Mouse (Mus musculus) stomach, embryonic 16.5 days (tissue): ENCODE results near the gene Tcp11l1. TPM values are rescaled to one million over a fixed set of nuclear protein-coding genes. Genes with fewer than 3 reads are reported as not detected.

Experiments used
- ATAC-seq: fragments of 200-750 bp; cut with Nextera tagmentation; 2 replicates; pipeline ENCODE4 v1.8.0; 2017; ENCODE audit warnings: moderate number of reproducible peaks, moderate TSS enrichment; ENCODE audit not compliant: insufficient read depth, low FRiP score
- H3K27ac ChIP-seq: fragments of 300-500 bp; sonication (generic); 2 replicates; pipeline ENCODE4 v1.5.1; 2014; ENCODE audit warnings: low read length
- H3K27me3 ChIP-seq: fragments of 300-500 bp; sonication (generic); 2 replicates; pipeline ENCODE4 v1.6.1; 2014; ENCODE audit warnings: low read length, control low read depth, mixed read lengths; ENCODE audit not compliant: control insufficient read depth, insufficient read depth
- H3K36me3 ChIP-seq: fragments of 300-500 bp; sonication (generic); 2 replicates; pipeline ENCODE4 v1.6.1; 2014; ENCODE audit warnings: low read length; ENCODE audit not compliant: control insufficient read depth, insufficient read depth
- H3K4me1 ChIP-seq: fragments of 300-500 bp; sonication (generic); 2 replicates; pipeline ENCODE4 v1.6.1; 2014; ENCODE audit warnings: low read length, control low read depth, mixed read lengths; ENCODE audit not compliant: control insufficient read depth, insufficient read depth
- H3K4me2 ChIP-seq: fragments of 300-500 bp; sonication (generic); 2 replicates; pipeline ENCODE4 v1.6.1; 2014; ENCODE audit warnings: low read depth, low read length, mixed read lengths
- H3K4me3 ChIP-seq: fragments of 300-500 bp; sonication (generic); replicated peaks from 2 replicates; pipeline ENCODE4 v1.5.1; 2014; ENCODE audit warnings: mild to moderate bottlenecking, low read length
- H3K9ac ChIP-seq: fragments of 300-500 bp; sonication (generic); 2 replicates; pipeline ENCODE4 v1.6.1; 2014; ENCODE audit warnings: low read length
- H3K9me3 ChIP-seq: fragments of 300-500 bp; sonication (generic); replicated peaks from 2 replicates; pipeline ENCODE4 v1.6.1; 2016; ENCODE audit warnings: low read length, control low read depth; ENCODE audit not compliant: control insufficient read depth
- WGBS: fragments of 180-500 bp; shearing (Covaris S2); extraction: QIAGEN DNeasy Blood & Tissue Kit; methylation state at CpG from one replicate; pipeline ENCODE4 v1.1.7; 2014; 5-methylcytosine and 5-hydroxymethylcytosine counted together
- polyA plus RNA-seq: library from polyadenylated mRNA; unstranded; fragments of >200 nt; fragmentation: Nextera tagmentation; extraction: Ambion mirVana; gene quantifications from 2 replicates; pipeline ENCODE4 v1.2.1, GENCODE M21; 2015

Gene Tcp11l1
- polyA plus RNA-seq, result 25.4 and 25.8 TPM in 2 replicates

DNA sequence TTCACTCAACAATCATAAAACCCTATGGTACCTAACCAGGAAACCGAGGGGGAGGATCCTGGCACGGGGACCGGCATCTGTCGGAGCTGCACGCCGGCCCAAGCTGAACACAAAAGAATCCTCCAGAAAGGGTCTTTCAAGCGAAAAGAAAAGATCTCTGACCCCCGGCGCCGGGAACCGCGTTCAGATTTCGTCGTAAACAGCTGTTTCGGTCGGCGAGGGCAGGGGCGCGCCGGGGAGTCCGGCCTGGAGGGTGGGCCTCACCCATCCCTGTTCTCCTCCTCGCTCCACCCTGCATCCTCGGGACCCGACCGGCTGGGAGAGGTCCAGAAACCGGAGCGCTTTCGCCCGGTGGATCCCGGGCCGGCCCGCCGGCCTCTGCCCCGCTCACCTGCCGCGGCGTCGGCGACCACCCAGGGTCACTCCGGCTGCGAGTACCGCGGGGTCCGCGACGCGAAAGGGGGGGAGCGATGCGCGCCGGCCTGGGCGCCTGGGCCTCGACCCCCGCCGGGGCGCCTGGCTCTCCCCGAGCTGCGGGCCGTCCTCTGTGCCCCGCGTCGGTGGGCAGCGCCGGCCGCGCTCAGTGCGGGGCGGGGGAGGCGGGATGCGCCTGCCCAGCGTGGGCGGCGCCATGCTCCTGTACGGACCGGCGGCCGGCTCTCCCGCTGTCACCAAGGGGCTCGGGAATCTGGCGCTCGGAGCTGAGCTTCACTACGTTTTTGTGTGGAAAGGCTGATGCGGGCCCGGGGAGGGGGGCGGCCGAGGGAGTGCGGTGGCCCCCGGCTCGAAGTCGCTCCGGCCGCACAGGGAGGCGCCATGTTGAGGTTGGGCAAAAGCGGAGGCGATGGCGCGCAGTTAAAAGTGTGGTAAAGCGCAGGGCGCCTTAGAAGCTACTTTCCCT, at the start of gene Tcp11l1:
TSS of gene Tcp11l1 (minus strand) at position 585 of the 901 bp plus-strand sequence.
- peak within 1 kb of the TSS; percentile 67 for H3K27ac ChIP-seq
- under 1% methylated on average over 78 of the region's 99 CpGs for WGBS
- H3K4me2 ChIP-seq, result peak within 1 kb of the TSS; percentile 74
- H3K36me3 ChIP-seq, result no peaks in the 10 kb centered on the region
- H3K9ac ChIP-seq, result peak within 1 kb of the TSS; percentile 83
- no peaks in the 10 kb centered on the region for H3K27me3 ChIP-seq
- peak; percentile 86 for ATAC-seq
- peaks cover 13% of the 10 kb centered on the region; the same call in 1 of the 2 replicates for H3K4me1 ChIP-seq
- H3K9me3 ChIP-seq, result no peaks in the 10 kb centered on the region
- H3K4me3 ChIP-seq, result peak within 1 kb of the TSS; percentile 72

DNA sequence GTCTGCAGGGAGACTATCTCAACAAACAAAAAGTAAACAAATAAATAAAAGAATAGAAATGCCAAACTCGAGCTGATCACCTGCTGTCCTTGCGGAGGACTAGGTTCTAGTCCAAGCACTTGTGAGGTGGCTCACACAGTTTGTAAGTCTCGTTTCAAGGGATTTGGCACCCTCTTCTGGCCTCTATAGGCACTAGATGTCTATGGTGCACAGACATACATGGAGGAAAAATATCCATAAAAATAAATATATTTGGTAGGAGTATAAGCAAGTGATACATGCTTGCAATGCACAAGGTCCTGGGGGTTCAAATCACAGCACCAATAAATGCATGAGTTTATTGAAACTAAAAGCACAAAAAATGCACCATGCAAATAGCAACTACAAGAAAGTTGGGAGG, 38.6 kb upstream of the Tcp11l1 start:
- Histone ChIP-seq H3K4me3 (no peak overlapping the region), H3K9me3 (no peaks in the 10 kb centered on the region)
- no peak for ATAC-seq

DNA sequence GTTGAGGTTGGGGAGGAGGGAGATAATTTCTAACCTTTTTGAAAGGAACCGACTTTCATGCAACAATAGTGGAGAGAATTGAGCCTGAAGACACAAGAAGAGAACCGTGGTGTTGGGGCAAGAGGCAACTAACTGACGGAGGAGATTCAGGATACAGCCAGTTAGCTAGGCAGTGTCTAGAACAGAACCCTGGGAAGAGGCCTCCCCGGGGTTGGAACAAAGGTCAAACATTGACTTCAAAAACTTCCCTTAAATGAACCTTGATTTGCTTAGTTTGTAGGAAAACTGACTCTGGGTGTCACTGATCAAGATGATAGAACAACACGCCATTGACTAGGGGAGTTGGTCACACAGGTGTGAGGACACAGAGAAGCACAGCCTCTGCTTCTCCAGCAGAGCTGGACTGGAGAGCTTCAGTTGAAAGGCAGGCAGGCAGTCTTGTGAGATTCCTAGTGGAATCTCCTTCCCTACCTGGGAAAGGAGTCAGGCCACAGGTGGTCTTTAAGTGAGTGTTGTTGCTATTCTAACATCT, 36.7 kb upstream of the Tcp11l1 start:
- H3K27ac ChIP-seq, result no peak overlapping the region
- WGBS, result 70% methylated on average over 5 of the region's 5 CpGs
- no peak for ATAC-seq

More for the DNA sequence above, 38.6 kb upstream of the Tcp11l1 start:
- H3K4me1 ChIP-seq, result no peaks in the 10 kb centered on the region
- no peak overlapping the region for H3K9ac ChIP-seq
- H3K27me3 ChIP-seq, result no peaks in the 10 kb centered on the region
- no peak overlapping the region for H3K27ac ChIP-seq
- H3K4me2 ChIP-seq, result no peak overlapping the region
- H3K36me3 ChIP-seq, result no peaks in the 10 kb centered on the region
- 65% methylated on average over 3 of the region's 3 CpGs for WGBS

DNA sequence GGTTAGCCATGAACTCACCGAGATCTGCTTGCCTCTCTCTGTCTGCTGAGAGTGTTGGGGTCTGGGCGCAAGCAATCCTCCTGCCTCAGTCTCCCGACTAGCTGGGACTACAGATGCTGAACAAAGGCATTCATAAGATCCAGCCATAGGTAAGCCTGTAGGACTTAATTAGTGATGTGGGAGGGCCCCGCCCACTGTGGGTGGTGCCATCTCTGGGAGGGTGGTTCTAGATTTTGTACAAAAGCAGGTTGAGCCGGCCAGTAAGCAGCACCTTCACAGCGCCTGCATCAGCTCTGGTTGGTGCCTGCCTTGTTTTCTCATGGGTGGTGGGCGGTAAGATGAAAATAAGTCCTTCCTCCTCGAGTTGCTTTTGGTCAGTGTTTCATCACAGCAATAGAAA, 34.3 kb upstream of the Tcp11l1 start:
- H3K9ac ChIP-seq, result no peak overlapping the region
- H3K27me3 ChIP-seq, result no peaks in the 10 kb centered on the region
- no peak for ATAC-seq
- H3K36me3 ChIP-seq, result no peaks in the 10 kb centered on the region
- H3K4me2 ChIP-seq, result no peak overlapping the region
- no peaks in the 10 kb centered on the region for H3K9me3 ChIP-seq
- H3K4me1 ChIP-seq, result peaks cover 8% of the 10 kb centered on the region; the same call in 1 of the 2 replicates
- WGBS, result 54% methylated on average over 8 of the region's 8 CpGs
- no peak overlapping the region for H3K4me3 ChIP-seq
- no peak overlapping the region for H3K27ac ChIP-seq

More for the DNA sequence above, 36.7 kb upstream of the Tcp11l1 start:
- no peaks in the 10 kb centered on the region for H3K4me1 ChIP-seq
- no peak overlapping the region; the same call in 1 of the 2 replicates for H3K9ac ChIP-seq
- no peaks in the 10 kb centered on the region for H3K36me3 ChIP-seq
- H3K9me3 ChIP-seq, result no peaks in the 10 kb centered on the region
- no peak overlapping the region for H3K4me3 ChIP-seq
- H3K27me3 ChIP-seq, result no peaks in the 10 kb centered on the region
- H3K4me2 ChIP-seq, result no peak overlapping the region

DNA sequence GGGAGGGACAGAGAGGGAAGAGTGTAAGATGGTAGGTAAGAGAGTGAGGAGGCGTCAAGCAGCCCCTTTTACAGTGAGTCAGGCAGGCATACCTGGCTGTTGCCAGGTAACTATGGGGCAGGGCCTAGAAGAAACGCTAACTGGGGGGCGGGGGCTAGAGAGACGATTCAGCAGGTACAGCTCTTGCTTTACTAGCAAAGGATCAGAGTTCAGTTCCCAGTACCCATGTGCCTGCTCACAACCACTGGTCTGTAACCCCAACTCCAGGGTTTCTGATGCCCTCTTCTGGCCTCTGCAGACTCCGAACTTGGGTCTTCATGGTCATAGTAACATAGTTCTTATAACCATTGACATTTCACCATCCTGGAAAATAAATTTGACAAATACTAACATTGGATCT, 32.0 kb upstream of the Tcp11l1 start:
- H3K4me2 ChIP-seq, result no peak overlapping the region
- no peaks in the 10 kb centered on the region for H3K36me3 ChIP-seq
- H3K9me3 ChIP-seq, result no peaks in the 10 kb centered on the region
- no peak for ATAC-seq
- no peak overlapping the region for H3K9ac ChIP-seq
- H3K4me3 ChIP-seq, result no peak overlapping the region
- no peaks in the 10 kb centered on the region for H3K27me3 ChIP-seq
- WGBS, result 48% methylated on average over 5 of the region's 5 CpGs
- no peak overlapping the region for H3K27ac ChIP-seq
- H3K4me1 ChIP-seq, result peaks cover 11% of the 10 kb centered on the region; the same call in 1 of the 2 replicates

DNA sequence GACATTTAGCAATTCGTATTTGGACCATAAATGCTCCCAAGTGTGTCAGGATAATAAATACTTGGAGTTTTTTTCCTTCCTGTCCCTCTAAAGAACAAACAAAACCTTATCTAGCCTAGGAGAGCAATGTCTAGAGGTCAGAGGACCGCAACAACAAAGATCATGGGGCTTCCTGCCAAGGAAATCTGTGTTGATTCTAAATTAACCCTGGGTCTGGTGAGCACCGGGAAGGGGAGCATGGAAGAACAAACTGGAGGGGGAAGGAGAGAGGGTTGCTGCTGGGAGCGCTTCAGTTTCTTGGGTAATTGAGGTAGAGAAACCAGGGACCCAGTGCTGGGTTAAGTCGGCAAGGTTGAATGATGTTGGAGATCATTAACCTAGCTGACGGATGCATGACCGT, 31.2 kb upstream of the Tcp11l1 start:
- no peaks in the 10 kb centered on the region for H3K9me3 ChIP-seq
- 11% methylated on average over 7 of the region's 7 CpGs for WGBS
- no peaks in the 10 kb centered on the region for H3K27me3 ChIP-seq
- H3K4me2 ChIP-seq, result peak overlapping the region; percentile 76
- peak overlapping the region; percentile 79 for H3K4me3 ChIP-seq
- no peak for ATAC-seq
- H3K9ac ChIP-seq, result peak overlapping the region; percentile 90; the same call in 1 of the 2 replicates
- H3K27ac ChIP-seq, result 0 out of 2 replicates have a peak overlapping the region, but pooled peaks have one; percentile 50
- H3K36me3 ChIP-seq, result no peaks in the 10 kb centered on the region
- H3K4me1 ChIP-seq, result peaks cover 11% of the 10 kb centered on the region; the same call in 1 of the 2 replicates

DNA sequence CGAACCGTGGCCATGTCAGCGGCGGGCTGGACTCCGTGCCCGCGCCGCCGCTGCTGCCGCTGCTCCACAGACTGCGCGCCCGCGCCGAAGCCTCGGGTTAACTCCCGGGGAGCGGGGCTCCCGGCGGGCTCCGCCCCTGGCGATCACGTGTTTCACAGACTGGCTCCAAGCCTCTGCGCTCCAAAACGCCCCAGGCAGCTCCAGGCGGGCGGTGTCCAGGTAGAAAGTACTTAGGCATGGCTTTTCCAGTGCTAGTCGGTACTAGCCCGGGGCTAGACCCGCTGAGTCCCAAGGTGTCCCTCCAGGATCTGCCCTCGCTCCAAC, 30.7 kb upstream of the Tcp11l1 start, which contains the start of gene Depdc7:
TSS of gene Depdc7 (minus strand) at position 138 of the 324 bp plus-strand sequence.
- ATAC-seq, result peak; percentile 91
- H3K4me3 ChIP-seq, result peak within 1 kb of the TSS; percentile 79
- H3K4me2 ChIP-seq, result peak within 1 kb of the TSS; percentile 76
- H3K36me3 ChIP-seq, result no peaks in the 10 kb centered on the region
- no peaks in the 10 kb centered on the region for H3K27me3 ChIP-seq
- H3K4me1 ChIP-seq, result peaks cover 11% of the 10 kb centered on the region; the same call in 1 of the 2 replicates
- H3K9ac ChIP-seq, result peak within 1 kb of the TSS; percentile 90
- H3K9me3 ChIP-seq, result no peaks in the 10 kb centered on the region
- under 1% methylated on average over 31 of the region's 31 CpGs for WGBS
- peak within 1 kb of the TSS; percentile 70 for H3K27ac ChIP-seq

DNA sequence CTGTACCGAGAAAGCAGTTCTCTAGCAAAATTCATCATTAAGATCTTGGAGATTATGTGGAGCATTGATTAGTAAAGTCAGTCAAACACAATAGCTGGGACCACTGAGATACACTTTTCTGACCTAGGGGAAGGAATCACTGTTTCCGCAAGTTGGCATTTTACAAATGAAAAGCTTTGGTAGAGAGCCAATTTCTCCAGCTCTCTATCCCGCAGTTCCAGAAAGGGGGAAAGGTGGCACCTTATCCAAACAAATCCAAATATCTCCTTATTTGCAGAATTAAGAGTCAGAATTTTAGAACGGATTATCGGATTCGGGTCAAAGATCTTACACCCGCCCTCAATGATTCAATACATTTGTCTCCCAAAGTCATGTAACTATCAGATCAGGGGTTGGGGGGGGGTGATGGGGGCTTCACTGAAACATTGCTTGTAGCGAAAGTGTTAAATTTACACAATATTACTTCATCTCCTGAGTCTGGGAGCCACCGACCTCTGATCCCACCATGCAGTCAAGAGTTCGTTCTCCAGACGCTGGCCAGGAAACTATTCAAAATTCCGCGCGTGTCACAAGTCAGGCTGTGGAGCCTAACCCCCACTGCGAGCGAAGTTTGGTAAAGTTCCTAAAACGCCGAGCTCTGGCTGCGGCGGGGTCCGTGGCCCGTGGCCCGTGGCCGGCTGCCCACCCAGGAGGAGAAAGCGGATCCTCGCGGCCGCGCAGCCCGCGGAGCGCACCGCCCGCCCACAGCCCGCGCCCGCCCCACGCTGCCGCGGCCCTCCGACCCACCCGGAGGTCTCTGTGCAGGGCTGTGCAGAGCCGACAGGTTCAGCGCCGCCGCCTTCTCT, 30.1 kb upstream of the Tcp11l1 start:
- Histone ChIP-seq H3K27me3 (no peaks in the 10 kb centered on the region), H3K9ac (peak overlapping the region; percentile 90), H3K4me3 (peak overlapping the region; percentile 79), H3K9me3 (no peaks in the 10 kb centered on the region), H3K36me3 (no peaks in the 10 kb centered on the region), H3K4me2 (peak overlapping the region; percentile 76), H3K27ac (peak overlapping the region; percentile 70), H3K4me1 (peaks cover 11% of the 10 kb centered on the region; the same call in 1 of the 2 replicates)
- ATAC-seq, result no peak
- 5% methylated on average over 46 of the region's 46 CpGs for WGBS
